Mouse (Mus musculus) MEL-GATA-1-ER (cell line): Measurements from ENCODE around the gene Pappa2.

Experiments
- DNase-seq: peaks from one replicate; pipeline ENCODE4 v3.0.0-alpha.2; 2012; ENCODE audit warnings: low read depth; ENCODE audit errors: extremely low read depth

Pappa2 gene

GRCm38 (mm10) chr1:158980390-158980789 is at the start of gene Pappa2:
TSS of gene Pappa2 (minus strand) at chr1:158980490.
- DNase-seq, result no peak

DNA sequence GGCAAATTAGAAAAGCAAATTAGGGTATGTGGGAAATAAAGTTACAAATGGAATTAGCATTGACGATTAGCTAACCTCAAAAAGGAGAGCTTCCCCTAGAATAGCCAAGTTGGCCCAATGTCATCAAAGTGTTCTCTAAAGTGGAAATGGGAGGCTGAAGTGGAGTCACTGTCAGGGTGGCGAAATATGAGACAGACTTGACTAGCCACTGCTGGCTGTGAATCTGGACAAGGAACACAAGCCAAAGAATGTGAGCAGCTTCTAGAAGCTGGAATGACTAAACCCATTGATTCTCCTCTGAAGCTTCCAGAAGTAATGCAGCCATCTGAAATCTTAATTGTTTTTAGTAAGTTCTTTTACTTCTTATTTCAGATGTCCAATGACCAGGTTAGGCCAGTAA is 48.8 kb upstream of the Pappa2 start:
- no peak for DNase-seq

- DNase-seq, result no peak
Observed at GRCm38 (mm10) chr1:159014940-159015660, 34.8 kb upstream of the Pappa2 start.

DNA sequence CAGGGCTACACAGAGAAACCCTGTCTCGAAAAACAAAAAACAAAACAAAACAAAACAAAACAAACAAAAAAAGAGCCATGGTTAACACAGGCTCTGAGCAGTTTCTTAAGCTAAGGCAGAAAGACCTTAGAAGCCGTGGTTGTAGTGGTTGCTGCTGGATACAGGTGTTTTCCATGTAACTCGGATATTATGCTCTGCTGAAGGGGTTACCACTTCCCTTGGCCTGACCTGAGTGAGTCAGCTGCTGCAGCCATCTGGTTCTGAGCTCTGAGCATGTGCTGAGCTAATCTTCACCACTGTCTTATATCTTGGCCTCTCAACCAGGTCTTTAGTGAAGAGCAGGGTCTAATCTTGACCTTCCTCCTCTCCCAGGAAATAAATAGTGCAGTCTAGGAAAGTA is 6.8 kb upstream of the Pappa2 start:
- no peak for DNase-seq

GRCm38 (mm10) chr1:158962340-158962739 is 17.9 kb downstream of the Pappa2 start:
- DNase-seq, result no peak

- DNase-seq, result no peak
Observed at GRCm38 (mm10) chr1:158960984-158961383, 19.3 kb downstream of the Pappa2 start.

- DNase-seq, result no peak
Observed at GRCm38 (mm10) chr1:158960549-158960948, 19.7 kb downstream of the Pappa2 start.

DNA sequence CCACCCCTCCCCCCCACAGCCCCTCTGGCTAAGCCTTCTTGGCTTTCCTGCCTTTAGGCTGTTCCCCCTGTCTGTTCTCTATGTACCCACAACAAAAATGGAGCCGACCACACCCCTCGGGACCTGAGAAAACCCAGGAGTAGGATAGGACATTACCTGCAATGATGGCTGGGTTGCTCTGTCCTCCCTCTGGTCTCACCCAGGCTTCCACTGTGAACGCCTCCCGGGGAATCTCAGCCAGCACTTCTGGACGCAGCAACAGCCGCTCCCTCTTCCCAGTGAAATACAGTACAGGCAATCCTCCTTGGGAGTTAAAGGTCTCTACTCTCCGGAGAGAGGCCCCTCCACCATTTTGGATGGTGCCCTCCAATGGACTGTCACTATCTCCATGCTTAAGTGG is 23.9 kb downstream of the Pappa2 start:
- DNase-seq, result no peak

DNA sequence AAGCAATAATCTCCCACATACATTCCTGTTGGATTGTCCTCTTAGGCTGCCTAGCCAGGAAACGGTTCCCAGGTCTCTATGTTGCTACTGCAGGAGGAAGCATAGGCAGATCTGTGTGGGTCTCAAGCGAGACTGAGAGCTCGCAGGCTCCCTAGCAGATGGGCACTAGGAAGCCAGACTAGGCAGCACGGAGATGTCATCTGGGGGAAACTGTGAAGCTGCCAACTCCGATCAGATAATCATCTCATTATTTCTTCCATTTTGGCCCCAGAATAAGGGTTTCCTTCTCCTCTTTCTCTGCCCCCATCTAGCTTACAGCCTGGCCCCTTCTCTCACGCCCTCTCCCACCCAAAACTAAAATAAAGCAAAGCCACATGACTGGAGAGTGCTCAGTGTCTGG is 25.5 kb downstream of the Pappa2 start:
- DNase-seq, result no peak

GRCm38 (mm10) chr1:158953479-158954207 is 26.6 kb downstream of the Pappa2 start:
- no peak for DNase-seq

GRCm38 (mm10) chr1:158949041-158949440 is 31.2 kb downstream of the Pappa2 start:
- no peak for DNase-seq

- no peak for DNase-seq
Observed at GRCm38 (mm10) chr1:158947981-158948735, 32.1 kb downstream of the Pappa2 start.

GRCm38 (mm10) chr1:158944936-158945335 is 35.4 kb downstream of the Pappa2 start:
- DNase-seq, result no peak

- no peak for DNase-seq
Observed at GRCm38 (mm10) chr1:158942864-158943263, 37.4 kb downstream of the Pappa2 start.

GRCm38 (mm10) chr1:158940966-158941365 is 39.3 kb downstream of the Pappa2 start:
- no peak for DNase-seq

GRCm38 (mm10) chr1:158934447-158934846 is 45.8 kb downstream of the Pappa2 start:
- no peak for DNase-seq

DNA sequence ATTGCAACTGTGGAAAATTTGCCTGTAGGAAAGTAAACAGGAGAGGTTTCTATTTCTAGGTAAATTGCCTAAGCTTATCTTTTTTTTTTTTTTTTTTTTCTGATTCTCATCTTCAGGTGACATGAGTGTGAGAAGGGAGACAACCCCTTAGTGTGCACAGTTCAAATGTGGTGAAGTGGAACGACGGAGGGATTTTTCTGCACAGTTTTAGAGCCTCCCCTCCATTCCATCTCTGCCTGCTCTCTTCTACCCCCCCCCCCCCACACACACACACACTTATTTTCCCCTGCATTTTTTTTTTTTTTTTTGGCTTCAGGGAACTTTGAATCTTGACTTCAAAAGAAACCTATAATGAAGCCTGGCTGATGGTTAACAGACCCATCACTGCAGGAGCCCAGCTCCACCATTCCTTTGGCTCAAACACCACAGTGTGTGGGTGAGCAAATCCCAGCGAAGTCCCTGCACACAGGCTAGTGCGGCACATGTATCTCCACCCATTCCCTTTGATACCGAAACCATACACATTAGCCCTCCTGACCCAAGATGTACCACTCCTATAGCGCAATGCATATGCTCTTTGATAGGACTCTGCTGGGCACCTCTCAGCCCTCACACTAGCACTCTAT is 49.0 kb downstream of the Pappa2 start:
- DNase-seq, result no peak

GRCm38 (mm10) chr1:158929369-158929768 is 50.9 kb downstream of the Pappa2 start:
- DNase-seq, result no peak

DNA sequence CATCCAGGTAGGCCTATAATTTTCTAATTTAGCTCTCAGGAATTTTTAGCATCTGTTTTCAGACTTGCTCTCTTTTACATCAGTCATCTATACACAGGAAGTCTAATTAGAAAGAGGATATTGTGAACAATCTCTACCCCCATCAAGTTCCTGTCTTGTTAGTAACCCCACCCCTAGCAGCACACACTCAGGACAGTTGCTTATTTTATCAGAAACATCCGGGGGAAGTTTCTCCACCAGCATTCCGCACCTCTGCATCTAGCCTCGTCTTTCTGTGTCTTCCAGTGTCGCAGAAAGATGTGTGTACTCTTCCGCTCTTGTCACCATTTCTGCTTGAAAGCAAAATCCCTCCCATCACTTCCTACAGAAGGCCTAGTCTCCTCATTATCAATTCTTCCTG is 59.8 kb downstream of the Pappa2 start:
- no peak for DNase-seq

DNA sequence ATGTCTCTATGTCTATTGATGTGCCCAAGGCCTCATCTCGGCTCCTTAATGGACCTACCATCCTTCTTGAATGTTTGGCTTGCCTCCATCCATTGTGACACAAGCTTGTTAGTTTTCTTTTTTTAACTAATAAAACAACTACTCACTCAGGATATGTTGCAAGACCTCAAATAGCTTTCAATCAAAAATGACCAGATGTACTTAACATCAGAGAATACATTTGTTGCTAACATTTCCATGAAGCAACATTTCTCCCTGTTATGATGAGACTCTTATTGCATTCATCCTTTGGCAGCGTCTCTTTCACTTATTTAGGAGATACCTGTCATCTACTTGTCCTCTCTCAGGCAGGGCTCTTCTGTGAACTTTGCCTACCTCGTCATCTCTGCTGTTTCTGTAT is 61.4 kb downstream of the Pappa2 start:
- no peak for DNase-seq

DNA sequence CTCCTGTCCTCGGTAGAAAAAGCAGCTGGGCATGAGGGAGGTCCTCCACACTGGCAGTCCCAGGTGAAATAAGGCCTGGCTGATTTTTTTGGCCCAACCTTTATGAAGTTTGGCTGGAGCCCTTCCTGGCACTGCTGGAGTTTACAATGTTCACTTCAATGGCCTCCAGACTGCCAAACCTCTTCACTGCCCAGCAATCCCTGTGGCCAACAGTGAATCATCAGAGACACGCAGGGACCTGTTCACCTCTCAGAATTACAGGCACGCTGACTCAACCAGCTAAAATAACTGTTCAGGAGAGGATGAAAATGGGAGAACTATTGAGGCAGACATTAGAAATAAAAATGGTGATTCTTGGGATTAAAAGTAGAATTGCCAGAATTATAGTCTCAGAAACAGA is 63.2 kb downstream of the Pappa2 start:
- no peak for DNase-seq

GRCm38 (mm10) chr1:158915592-158915991 is 64.7 kb downstream of the Pappa2 start:
- no peak for DNase-seq
